Mouse (Mus musculus) forebrain, embryonic 15.5 days (tissue): ENCODE results near the gene D330045A20Rik. TPM values are rescaled to one million over a fixed set of nuclear protein-coding genes. Genes with fewer than 3 reads are reported as not detected.

Source experiments
- ATAC-seq: fragments of 200-750 bp; cut with Nextera tagmentation; replicated peaks from 2 replicates; pipeline ENCODE4 v1.8.0; 2017; ENCODE audit warnings: mild to moderate bottlenecking, moderate TSS enrichment, moderate library complexity
- H3K27ac ChIP-seq: fragments of 300-500 bp; sonication (generic); replicated peaks from 2 replicates; pipeline ENCODE4 v1.5.1; 2015; ENCODE audit warnings: mild to moderate bottlenecking, inconsistent platforms
- H3K27me3 ChIP-seq: fragments of 300-500 bp; sonication (generic); 2 replicates; pipeline ENCODE4 v1.6.1; 2015; ENCODE audit warnings: inconsistent platforms
- H3K36me3 ChIP-seq: fragments of 300-500 bp; sonication (generic); 2 replicates; pipeline ENCODE4 v1.6.1; 2015; ENCODE audit warnings: mild to moderate bottlenecking, inconsistent platforms
- H3K4me1 ChIP-seq: fragments of 300-500 bp; sonication (generic); 2 replicates; pipeline ENCODE4 v1.6.1; 2015; ENCODE audit warnings: inconsistent platforms
- H3K4me2 ChIP-seq: fragments of 300-500 bp; sonication (generic); replicated peaks from 2 replicates; pipeline ENCODE4 v1.6.1; 2015; ENCODE audit warnings: mild to moderate bottlenecking, inconsistent platforms
- H3K4me3 ChIP-seq: fragments of 300-500 bp; sonication (generic); 2 replicates; pipeline ENCODE4 v1.5.1; 2015; ENCODE audit warnings: mild to moderate bottlenecking, inconsistent platforms
- H3K9ac ChIP-seq: fragments of 300-500 bp; sonication (generic); replicated peaks from 2 replicates; pipeline ENCODE4 v1.6.1; 2015; ENCODE audit warnings: mild to moderate bottlenecking, inconsistent platforms
- H3K9me3 ChIP-seq: fragments of 300-500 bp; sonication (generic); 2 replicates; pipeline ENCODE4 v1.6.1; 2016; ENCODE audit warnings: inconsistent platforms
- WGBS: fragments of 180-500 bp; shearing (Covaris S2); methylation state at CpG from one replicate; pipeline ENCODE4 v1.1.7; 2015; ENCODE audit warnings: mixed read lengths; 5-methylcytosine and 5-hydroxymethylcytosine counted together
- polyA plus RNA-seq: library from polyadenylated mRNA; unstranded; fragments of >200 nt; fragmentation: Nextera tagmentation; extraction: Ambion mirVana; gene quantifications from 2 replicates; pipeline ENCODE4 v1.2.1, GENCODE M21; 2015

D330045A20Rik gene
- polyA plus RNA-seq, 1 experiment from 2014 or later: 1.3 TPM

DNA sequence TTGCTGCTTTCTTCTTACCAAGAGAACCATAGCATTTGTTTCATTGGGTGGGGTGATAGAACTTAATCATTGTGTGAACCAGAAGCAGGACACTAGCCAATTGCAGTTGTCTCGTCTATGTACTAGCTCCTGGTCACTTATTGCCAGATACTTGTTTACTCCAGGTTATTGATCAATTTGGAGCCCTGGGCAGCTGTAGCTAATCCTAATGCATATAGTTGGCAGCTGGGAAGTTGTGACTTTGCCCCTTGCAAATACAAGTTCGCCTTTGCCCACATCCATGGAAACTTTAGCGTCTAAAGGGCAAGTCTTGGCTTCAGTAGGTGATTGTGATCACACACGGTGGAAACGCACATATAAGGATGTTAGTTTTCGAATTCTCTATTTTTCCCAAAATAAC lies 116.2 kb downstream of the D330045A20Rik start:
- H3K36me3 ChIP-seq: no peaks in the 10 kb centered on the region
- no peak overlapping the region for H3K27ac ChIP-seq
- H3K9ac ChIP-seq: no peak overlapping the region
- no peaks in the 10 kb centered on the region for H3K27me3 ChIP-seq
- no peaks in the 10 kb centered on the region for H3K4me1 ChIP-seq
- no peak overlapping the region for H3K4me2 ChIP-seq
- no peaks in the 10 kb centered on the region for H3K9me3 ChIP-seq
- 90% methylated on average over 6 of the region's 6 CpGs for WGBS
- ATAC-seq: no peak
- H3K4me3 ChIP-seq: no peak overlapping the region

Other genes with a start within 250 kb of the D330045A20Rik start
- not detected in 2 replicates for gene Trap1a, start 146.7 kb upstream of the D330045A20Rik start, polyA plus RNA-seq
- gene Rnf128, start 82.9 kb downstream of the D330045A20Rik start, polyA plus RNA-seq: 2.8 and 3.1 TPM in 2 replicates
- gene Tbc1d8b, start 204.6 kb downstream of the D330045A20Rik start, polyA plus RNA-seq: 0.74 and 1.0 TPM in 2 replicates
- gene Gm15013, start 234.1 kb downstream of the D330045A20Rik start, polyA plus RNA-seq: not detected in 2 replicates